Mouse (Mus musculus): ENCODE results near the gene Tmcc3.
"Not testable (repeated sequence)": the region's sequence is repeated elsewhere in the genome, so short reads cannot be mapped to it uniquely, and the experiment has no call there.

The Tmcc3 gene

DNA sequence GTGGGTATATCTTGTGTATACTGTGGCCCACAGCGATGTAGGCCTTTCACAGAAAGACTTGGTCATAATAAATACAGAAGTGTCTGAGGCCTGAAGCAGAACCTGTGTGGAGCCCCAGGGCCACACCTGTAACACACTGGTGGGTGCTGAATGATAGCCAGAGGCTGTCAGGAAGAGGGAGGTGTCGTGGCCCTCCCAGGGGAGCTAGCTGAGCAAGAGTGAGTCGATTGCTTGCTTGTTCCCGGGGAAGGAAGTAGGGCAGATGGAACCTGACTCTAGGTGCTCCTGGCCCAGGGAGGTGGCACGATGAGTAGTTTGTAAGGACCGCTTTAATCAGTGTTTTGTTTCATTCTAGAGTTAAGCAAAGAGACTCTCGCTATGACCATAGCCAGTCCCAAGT lies 208.1 kb downstream of the Tmcc3 start:
- no peak for DNase-seq (ENCODE audit: low spot score)

DNA sequence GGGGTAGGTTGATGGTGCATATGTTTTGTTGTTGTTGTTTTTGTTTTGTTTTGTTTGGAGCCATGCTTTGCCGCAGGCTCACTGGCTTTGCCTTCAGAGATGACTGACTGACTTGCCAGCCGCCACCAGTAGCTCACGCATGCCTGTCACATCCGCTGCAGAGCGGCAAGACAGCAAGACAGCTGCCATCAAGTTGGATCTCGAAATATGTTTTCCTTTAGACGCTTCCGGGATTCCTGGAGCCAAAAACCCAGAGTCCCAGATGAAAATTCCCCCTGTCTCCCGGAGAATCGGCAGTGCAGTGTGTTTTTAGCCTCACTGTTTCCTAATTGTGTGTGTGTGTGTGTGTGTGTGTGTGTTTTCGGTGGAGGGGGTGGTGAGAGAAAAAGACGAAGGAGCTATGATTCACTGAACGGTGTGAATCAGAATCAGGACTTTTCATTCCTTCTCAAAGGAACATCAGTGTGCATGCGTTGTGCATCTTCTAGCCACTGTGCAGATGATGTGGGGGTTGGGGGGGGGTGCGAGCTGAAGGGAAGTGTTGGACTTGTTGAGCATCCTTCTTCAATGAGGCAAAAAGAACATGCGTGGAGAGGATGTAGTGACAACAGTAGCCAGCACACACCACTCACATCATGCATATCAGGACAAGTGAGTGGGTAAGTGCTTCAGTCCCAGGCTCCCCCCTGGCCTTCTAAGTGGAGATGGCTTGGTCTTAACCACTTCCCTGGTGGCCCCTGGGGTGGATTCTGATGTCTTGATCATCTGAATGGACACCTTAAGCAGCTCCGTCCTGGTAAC lies 208.8 kb downstream of the Tmcc3 start:
- no peak for DNase-seq (ENCODE audit: low spot score)

GRCm38 (mm10) chr10:94521107-94521401 lies 209.3 kb downstream of the Tmcc3 start:
- DNase-seq (ENCODE audit: low spot score): no peak

- no peak for DNase-seq (ENCODE audit: low spot score)
Measured at GRCm38 (mm10) chr10:94521776-94522175, 210.0 kb downstream of the Tmcc3 start.

- DNase-seq (ENCODE audit: low spot score): no peak
Measured at GRCm38 (mm10) chr10:94523297-94523696, 211.5 kb downstream of the Tmcc3 start.

GRCm38 (mm10) chr10:94523711-94524156 lies 212.0 kb downstream of the Tmcc3 start:
- no peak for DNase-seq (ENCODE audit: low spot score)

DNA sequence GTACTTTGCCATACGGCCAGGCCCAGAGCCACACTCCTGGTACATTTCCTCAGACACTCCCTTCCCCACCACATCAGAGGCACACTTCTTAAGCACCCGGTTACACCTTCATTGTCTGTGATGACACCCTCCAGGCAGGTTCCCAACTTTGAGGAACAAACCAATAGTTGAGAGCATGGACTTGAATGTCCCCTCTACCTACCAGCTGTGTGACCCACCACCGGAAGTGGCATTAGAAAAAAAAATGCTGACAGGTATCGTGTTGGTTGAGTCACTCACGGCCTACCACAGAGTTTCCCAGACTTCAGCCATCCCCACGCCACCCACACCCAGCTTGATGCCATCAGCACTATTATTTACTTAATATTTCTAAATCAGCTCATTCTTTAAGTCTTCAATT lies 213.2 kb downstream of the Tmcc3 start:
- DNase-seq (ENCODE audit: low spot score): no peak

DNA sequence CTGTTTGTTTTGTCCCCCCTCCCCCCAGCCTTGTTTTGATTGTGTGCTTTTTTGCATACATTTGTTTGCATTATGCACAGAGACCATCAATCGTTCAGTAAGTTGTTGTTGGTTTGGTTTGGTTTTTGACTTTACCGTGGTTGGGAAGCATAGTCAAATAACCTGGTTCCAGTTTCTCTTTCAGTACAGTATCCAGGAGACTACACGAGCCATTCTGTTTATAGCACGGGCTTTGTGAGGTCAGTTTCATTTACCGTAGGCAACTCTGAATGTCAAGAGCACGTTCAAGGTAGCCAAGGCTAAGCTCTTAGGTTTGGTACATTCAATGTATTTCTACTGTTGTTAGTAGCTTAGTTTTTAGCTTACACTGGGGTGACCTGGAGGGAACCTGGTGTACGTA lies 214.0 kb downstream of the Tmcc3 start:
- no peak for DNase-seq (ENCODE audit: low spot score)

GRCm38 (mm10) chr10:94526834-94527233 lies 215.1 kb downstream of the Tmcc3 start:
- DNase-seq (ENCODE audit: low spot score): no peak

GRCm38 (mm10) chr10:94527248-94527647 lies 215.5 kb downstream of the Tmcc3 start:
- DNase-seq (ENCODE audit: low spot score): no peak

GRCm38 (mm10) chr10:94530079-94530478 lies 218.3 kb downstream of the Tmcc3 start:
- DNase-seq (ENCODE audit: low spot score): no peak

GRCm38 (mm10) chr10:94531482-94531881 lies 219.7 kb downstream of the Tmcc3 start:
- no peak for DNase-seq (ENCODE audit: low spot score)

DNA sequence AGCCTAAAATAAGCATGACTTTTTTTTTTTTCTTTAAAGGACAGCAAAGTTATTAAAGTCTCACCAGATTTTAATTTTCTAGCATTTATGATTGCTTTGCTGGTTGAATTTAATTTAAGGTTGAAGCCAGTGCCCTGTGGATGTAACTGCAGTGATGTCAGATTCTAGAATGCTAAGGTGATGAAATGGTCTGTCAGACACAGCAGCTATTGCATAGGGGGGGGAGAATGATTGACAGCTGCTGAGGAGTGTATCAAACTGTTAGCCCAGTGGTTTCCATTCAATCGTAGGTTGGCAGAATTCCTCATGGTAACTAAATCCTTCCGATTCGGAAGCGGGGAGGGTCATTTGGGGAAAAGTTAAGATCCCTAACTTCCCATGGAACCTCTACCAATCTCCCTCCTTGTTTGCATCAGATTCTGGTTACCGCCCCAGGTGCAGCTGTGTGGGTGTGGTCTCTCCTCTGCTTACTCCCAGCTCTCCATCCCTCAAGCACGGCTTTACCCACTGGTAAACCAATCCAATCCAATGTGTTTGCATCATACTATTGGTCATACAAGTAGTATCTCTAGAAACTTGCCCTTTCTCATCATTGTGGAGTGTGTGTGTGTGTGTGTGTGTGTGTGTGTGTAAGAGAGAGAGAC lies 221.5 kb downstream of the Tmcc3 start:
- no peak for DNase-seq (ENCODE audit: low spot score)

GRCm38 (mm10) chr10:94538623-94539022 lies 226.9 kb downstream of the Tmcc3 start:
- not testable (repeated sequence) for DNase-seq (ENCODE audit: low spot score)

DNA sequence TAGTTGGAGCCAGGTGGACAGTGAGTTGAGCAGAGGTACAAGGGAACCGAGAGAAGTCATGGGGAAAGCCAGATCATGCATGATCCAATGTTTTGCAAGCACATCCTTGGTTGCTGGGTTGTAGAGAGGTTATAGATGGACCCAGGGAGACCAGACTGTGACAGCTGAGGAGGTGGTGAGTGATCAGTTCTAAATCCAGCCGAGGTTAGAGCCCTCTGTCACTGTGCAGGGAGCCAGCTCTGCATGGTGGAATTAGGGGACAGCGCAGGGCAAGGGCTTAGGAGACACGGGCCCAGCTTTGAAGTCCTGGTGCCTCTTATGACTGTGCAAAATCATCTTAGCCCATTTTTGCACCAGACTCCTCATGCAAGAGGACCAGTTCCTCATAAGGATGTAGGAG lies 228.5 kb downstream of the Tmcc3 start:
- no peak for DNase-seq (ENCODE audit: low spot score)

DNA sequence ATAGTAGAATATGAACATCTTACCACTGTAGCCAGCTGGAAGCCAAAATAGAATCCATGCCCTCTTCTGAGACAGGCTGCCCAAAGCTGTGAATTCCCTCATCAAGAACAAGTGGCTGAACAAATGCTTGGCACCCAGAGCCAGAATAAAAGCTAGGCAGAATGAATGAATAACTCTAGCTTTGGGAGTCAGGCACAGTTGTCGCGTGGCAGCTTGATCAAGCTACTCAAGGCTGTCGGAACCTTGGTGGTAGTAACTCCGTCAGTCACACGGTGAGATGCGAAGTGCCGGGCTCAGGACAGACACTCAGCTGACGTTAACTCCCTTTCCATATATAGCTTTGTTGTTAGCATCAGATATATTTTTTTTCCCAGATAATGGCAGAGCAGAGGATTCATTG lies 232.2 kb downstream of the Tmcc3 start:
- no peak for DNase-seq (ENCODE audit: low spot score)

DNA sequence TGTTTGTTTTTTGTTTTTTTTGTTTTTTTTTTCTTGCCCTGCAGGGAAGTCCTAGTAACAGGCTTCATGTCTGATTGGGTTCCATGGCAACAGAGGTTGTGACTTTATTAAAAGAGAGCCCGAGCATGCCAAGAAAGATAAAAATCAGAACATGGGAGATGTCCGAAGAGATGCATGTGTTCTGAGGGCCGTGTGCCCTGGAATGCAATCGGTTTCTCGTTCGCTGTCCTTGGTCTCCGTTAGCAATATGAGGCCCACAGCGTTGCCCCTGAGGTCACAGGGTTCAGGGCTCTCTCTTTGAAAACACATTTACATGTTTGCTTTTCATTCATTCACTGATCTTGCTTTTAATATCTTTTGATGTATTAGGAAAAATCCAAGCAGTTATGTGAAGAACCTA lies 233.1 kb downstream of the Tmcc3 start:
- DNase-seq (ENCODE audit: low spot score): no peak

DNA sequence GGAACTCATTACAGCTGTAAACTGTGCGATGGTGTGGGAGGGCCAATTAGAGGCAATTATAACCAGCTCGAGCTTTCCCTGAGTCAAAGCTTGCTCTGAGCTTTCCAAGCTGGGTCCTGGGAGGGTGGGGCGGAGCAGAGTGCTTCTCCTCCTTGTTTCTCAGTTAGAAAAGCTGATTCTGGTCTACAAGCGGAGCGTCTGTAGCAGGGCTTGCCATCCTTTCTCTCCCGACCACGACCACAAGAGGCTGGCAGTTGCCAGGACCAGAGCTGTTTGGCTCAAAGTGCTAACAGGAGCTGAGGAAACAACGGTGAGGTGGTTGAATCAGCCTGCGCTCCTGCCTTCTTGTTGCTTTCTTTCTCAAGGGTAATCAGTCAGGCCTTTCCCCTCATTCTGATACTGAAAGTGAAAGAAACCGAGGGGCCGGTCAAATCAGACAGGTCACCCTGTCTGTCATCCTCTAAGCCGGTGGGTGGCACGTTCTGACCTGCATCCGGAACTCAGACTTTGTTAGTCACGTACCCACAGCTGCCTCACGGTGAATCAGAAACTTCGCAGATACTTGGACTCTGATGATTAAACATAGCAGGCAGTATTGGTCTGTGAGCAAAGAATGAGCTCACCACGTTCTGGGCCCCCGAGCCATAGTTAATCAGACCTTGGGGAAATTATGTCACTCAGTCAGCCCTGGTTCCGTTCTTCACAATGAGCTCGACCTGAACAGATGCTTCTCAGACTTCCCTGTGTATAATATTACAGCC lies 233.7 kb downstream of the Tmcc3 start:
- DNase-seq (ENCODE audit: low spot score): no peak

DNA sequence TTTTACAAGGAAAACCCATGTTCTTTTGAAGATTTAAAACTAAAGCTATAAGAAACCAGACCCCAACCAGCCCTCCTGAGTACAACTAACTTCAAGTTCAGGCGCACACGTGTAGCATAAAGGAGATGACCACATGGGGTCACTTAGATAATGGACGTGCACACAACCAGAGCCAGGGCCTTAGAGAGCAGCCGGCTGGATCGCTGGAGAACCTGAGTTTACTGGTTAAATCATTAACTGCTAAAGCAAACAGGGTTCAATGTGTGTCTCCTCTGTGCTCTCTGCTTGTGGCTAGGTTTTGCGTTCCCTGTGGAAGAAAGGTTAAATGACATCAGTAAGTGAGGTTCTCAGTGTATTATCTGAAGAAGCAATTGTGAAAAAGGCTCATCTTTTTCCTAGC lies 234.9 kb downstream of the Tmcc3 start:
- no peak for DNase-seq (ENCODE audit: low spot score)

GRCm38 (mm10) chr10:94549511-94550232 lies 237.9 kb downstream of the Tmcc3 start:
- DNase-seq (ENCODE audit: low spot score): no peak

DNA sequence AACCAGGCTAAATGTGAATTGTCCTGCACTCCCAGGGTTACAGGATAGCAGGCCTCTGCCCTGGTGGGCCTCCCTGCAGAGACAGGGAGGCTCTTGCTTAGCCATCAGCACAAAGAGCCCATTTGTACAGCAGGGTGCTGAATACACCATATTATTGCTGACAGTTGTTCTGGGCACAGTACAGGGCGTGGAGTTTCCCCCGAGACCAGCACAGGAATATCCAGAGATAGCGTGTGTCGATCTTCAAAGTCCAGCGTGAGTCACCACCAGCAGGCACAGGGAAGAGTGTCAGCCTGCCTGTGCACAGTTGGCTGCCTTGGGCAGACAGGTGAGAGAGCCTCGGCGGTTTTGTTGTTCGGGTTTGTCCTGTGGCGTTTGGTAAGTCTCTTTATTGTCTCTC lies 238.9 kb downstream of the Tmcc3 start:
- no peak for DNase-seq (ENCODE audit: low spot score)

- no peak for DNase-seq (ENCODE audit: low spot score)
Measured at GRCm38 (mm10) chr10:94551065-94551464, 239.3 kb downstream of the Tmcc3 start.
